Mouse (Mus musculus): ENCODE results near the gene Pkn1.

The Pkn1 gene

GRCm38 (mm10) chr8:83724697-83725482 lies 25.9 kb upstream of the Pkn1 start:
- DNase-seq (ENCODE audit: low read depth): peak; percentile 87

GRCm38 (mm10) chr8:83723447-83724083 lies 24.6 kb upstream of the Pkn1 start:
- DNase-seq (ENCODE audit: low read depth): no peak

DNA sequence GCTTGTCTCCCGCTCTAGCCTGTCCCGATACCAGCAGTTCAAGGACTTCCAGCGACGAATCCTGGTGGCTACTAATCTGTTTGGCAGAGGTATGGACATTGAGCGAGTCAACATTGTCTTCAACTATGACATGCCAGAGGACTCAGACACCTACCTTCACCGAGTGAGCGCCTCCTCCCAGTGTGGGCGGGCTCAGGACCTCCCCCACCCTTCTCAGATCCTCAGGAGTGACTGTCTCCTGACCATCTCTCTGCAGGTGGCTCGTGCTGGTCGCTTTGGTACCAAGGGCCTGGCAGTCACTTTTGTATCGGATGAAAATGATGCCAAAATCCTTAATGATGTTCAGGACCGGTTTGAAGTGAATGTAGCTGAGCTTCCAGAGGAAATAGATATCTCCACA lies 23.7 kb upstream of the Pkn1 start:
- no peak for DNase-seq (ENCODE audit: low read depth)

- no peak for DNase-seq (ENCODE audit: low read depth)
Measured at GRCm38 (mm10) chr8:83721405-83722025, 22.5 kb upstream of the Pkn1 start.

GRCm38 (mm10) chr8:83719693-83720092 lies 20.7 kb upstream of the Pkn1 start:
- DNase-seq (ENCODE audit: low read depth): no peak

GRCm38 (mm10) chr8:83719048-83719447 lies 20.1 kb upstream of the Pkn1 start:
- DNase-seq (ENCODE audit: low read depth): no peak

DNA sequence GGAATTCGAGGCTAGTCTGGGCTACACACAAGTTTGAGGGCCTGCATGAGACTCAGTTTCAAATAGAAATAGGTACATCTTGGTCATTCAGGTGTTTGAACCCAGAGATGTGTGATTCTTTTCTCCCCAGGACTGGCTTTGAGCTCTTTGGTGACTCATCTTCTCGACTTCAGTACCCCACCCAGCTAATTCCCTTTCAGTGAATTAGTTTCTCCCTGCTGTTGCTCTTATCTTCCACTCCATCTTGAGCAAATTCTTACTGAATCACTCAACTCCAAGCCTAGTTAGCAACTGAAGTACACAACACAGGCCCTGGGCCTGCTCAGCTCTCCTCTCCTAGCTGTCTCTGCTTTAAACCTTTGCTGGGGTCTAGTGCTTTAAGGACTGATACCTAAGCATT lies 17.6 kb upstream of the Pkn1 start:
- DNase-seq (ENCODE audit: low read depth): peak; percentile 60

- peak; percentile 44 for DNase-seq (ENCODE audit: low read depth)
Measured at GRCm38 (mm10) chr8:83715771-83716170, 16.8 kb upstream of the Pkn1 start.

DNA sequence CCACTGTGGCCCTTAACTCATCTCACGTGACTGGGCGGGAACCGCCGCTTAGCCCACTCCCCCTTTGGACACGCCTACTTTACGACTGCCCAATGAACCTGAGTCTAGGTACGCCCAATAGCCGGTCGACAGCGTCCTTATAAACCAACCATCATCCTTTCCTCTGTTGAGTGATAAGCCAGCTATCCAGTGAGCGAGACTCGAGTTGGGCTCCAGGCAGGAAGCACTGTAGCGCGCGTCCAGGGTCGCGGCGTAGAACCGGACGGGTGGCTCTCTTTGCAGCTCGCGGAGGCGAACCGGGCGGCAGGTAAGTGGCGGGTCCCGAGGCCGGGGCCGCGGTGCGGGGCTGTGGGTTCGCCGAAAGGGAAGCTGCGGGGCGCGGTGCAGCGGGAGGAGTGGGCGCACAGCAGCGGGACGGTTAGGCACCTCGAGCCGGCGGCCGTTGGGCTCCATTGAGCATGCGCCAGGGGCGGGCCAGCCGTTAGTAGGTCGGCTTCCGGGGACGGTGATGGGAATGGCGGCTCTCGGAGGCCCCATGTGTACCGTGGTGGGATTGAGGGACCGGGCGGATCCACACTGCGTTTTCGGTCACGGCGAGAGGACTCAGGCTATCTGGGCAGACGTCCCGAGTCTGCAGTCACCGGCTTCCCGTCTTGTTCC lies 16.2 kb upstream of the Pkn1 start, which contains the start of gene Ddx39:
Gene Ddx39, plus strand, starts transcription at position 147 of the 660 bp plus-strand sequence.
- peak; percentile 98 for DNase-seq (ENCODE audit: low read depth)

DNA sequence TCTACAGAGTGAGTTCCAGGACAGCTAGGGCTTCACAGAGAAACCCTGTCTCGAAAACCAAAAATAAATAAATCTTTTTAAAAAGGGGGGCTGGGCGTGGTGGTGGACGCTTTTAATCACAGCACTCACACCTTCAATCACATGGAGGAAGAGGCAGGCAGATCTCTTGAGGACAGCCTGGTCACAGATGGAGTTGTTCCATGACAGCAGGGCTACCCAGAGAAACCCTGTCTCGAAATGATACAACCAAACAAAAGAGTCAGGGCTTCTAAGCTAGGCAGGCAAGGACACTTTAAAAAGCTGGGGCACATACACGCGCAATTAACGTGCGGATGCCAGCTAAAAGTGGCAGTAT lies 15.7 kb upstream of the Pkn1 start:
- DNase-seq (ENCODE audit: low read depth): no peak

GRCm38 (mm10) chr8:83707554-83707953 lies 8.6 kb upstream of the Pkn1 start:
- DNase-seq (ENCODE audit: low read depth): no peak

- no peak for DNase-seq (ENCODE audit: low read depth)
Measured at GRCm38 (mm10) chr8:83706411-83706810, 7.4 kb upstream of the Pkn1 start.

- no peak for DNase-seq (ENCODE audit: low read depth)
Measured at GRCm38 (mm10) chr8:83703426-83703825, 4.4 kb upstream of the Pkn1 start.

DNA sequence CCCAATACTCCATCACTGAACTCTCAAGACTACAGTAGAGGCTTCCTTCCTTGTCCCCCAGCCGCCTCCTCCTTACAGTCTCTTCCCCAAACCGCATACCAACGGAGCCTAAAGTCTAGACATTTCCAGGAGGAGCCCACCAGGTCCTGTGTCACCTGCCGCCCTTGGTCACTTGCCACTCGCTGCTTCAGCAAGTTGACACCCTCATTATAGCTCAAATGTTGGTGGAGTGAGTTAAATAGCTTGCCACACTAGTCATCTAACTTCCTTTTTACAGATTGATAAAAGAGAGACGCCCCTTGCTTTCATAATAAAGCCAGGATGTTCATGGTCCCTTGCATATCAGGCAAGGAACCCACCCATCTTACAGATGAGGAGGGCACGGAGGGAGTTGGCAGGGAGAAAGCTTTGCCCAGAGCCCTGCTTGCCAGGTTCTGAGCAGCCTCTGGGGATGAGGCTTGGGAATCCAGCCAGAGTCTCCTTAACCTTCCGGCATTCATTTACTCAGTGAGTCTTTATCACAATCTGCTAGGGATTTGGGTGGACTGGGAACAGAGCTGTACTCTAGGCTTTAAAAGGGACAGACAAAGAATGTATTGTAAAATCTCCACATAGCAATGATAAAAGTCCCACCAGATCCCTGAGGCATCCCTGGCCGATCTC lies 1.6 kb upstream of the Pkn1 start:
- peak; percentile 48 for DNase-seq (ENCODE audit: low read depth)

- DNase-seq (ENCODE audit: low read depth): peak; percentile 63
Measured at GRCm38 (mm10) chr8:83699566-83699965, 587 bp upstream of the Pkn1 start.

GRCm38 (mm10) chr8:83698291-83698660 lies 703 bp downstream of the Pkn1 start:
- no peak for DNase-seq (ENCODE audit: low read depth)

DNA sequence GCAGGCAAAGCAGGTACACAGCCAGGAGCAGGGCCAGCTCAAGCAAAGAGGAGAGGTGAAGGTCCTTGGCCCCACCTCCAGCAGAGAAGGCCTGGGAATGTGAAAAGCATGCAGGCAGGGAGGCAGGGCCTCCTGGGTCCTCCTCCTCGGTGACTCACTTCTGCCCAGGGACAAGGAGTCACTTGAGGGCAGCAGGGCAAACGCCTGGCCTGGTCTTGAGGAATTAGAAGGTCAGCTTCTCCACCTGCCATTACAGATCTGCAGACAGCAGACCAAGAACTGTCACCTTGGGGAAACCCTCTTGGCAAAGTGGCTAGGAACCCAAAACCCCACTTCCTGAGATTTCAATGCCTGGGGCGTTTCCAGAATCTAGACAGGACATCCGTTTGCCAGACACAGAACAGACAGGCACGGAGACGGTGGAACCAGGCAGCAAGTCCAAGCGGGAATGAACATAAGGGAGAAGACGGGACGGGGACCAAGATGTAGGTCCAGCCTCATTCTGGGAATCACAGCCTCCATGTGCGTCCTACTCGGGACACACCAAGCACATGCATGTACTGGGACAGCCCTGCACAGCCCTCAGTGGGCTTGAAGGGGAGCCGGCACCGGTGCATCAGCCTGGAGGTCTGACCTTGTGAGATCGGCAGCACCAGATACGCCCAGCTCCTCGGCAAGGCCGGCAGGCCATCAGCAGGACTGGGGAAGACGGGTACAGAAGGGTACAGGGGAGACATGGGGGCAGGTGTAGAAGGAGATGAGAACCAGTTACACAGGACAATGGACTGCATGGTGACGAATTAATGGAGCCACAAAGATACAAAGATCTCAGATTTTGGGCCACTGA lies 1.4 kb downstream of the Pkn1 start:
- DNase-seq (ENCODE audit: low read depth): peak; percentile 54

DNA sequence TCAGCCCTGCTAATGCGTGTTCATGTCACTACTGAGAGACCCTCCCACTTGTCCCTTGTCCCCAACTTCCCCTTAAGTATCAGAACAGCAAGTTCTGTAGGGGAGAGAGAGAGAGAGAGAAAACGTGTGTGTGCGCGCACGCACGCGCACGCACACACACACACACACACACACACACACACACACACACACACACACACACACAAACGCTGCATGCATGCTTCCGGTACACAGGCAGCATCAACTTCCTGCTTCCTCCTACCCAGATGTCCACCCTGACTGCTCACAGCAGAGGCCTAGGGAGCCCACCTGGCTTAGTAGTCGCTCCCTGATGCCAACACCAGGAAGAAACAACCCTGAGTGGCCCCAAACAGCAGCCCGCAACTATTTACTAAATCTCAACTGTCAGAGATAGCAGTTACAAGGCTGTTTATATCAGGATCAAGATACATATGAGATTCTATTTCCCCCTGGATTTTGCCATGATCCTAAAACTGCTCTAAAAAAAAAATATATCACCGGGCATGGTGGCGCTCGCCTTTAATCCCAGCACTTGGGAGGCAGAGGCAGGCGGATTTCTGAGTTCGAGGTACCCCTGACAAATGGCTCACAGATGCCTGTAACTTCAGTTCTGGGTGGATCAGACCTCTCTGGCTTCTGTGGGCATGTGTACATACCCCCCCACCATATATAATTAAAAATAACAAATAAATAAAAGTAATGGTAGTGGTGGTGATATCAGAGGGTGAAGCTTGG lies 3.5 kb downstream of the Pkn1 start:
- no peak for DNase-seq (ENCODE audit: low read depth)

GRCm38 (mm10) chr8:83694369-83695160 lies 4.4 kb downstream of the Pkn1 start:
- no peak for DNase-seq (ENCODE audit: low read depth)
